Mouse (Mus musculus) CD4-positive helper T cell, adult 2 months (primary cell): ENCODE measurements around the gene Tchh.
"Not testable (repeated sequence)": the region's sequence is repeated elsewhere in the genome, so short reads cannot be mapped to it uniquely, and the experiment has no call there.

Experiments
- DNase-seq: peaks from one replicate; pipeline ENCODE4 v3.0.0-alpha.2; 2012; ENCODE audit warnings: low read depth, missing footprints, low spot score

Tchh gene

GRCm38 (mm10) chr3:93493992-93494391, 51.9 kb downstream of the Tchh start:
- DNase-seq = peak; percentile 72

DNA sequence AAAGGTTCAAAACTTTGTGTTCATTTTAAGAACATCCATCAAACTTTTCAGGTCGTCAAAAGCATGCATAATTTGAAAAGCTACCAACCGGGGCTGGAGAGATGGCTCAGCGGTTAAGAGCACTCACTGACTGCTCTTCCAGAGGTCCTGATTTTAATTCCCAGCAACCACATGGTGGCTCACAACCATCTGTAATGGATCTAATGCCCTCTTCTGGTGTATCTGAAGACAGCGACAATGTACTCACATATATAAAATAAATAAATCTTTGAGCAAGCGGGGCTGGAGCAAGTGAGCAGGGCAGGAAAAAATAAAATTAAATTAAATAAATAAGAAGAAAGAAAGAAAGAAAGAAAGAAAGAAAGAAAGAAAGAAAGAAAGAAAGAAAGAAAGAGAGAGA, 52.6 kb downstream of the Tchh start:
- DNase-seq = not testable (repeated sequence)

GRCm38 (mm10) chr3:93497131-93497530, 55.0 kb downstream of the Tchh start:
- DNase-seq = no peak
